Mouse (Mus musculus) lung, embryonic 16.5 days (tissue): ENCODE results near the gene Thsd4. TPM values are rescaled to one million over a fixed set of nuclear protein-coding genes. Genes with fewer than 3 reads are reported as not detected.

ENCODE experiments used
- ATAC-seq: fragments of 200-750 bp; cut with Nextera tagmentation; 2 replicates; pipeline ENCODE4 v1.8.0; 2017; ENCODE audit warnings: low read depth, mild to moderate bottlenecking, moderate library complexity
- H3K27ac ChIP-seq: fragments of 300-500 bp; sonication (generic); 2 replicates; pipeline ENCODE4 v1.5.1; 2014; ENCODE audit warnings: mild to moderate bottlenecking, control low read depth, low read length
- H3K27me3 ChIP-seq: fragments of 300-500 bp; sonication (generic); 2 replicates; pipeline ENCODE4 v1.6.1; 2014; ENCODE audit warnings: low read depth, low read length, mixed read lengths; ENCODE audit not compliant: control insufficient read depth, insufficient read depth
- H3K36me3 ChIP-seq: fragments of 300-500 bp; sonication (generic); 2 replicates; pipeline ENCODE4 v1.6.1; 2014; ENCODE audit warnings: low read length; ENCODE audit not compliant: control insufficient read depth, insufficient read depth
- H3K4me1 ChIP-seq: fragments of 300-500 bp; sonication (generic); replicated peaks from 2 replicates; pipeline ENCODE4 v1.6.1; 2014; ENCODE audit warnings: low read length, mixed read lengths; ENCODE audit not compliant: control insufficient read depth, insufficient read depth
- H3K4me2 ChIP-seq: fragments of 300-500 bp; sonication (generic); 2 replicates; pipeline ENCODE4 v1.6.1; 2014; ENCODE audit warnings: low read depth, low read length, control low read depth
- H3K4me3 ChIP-seq: fragments of 300-500 bp; sonication (generic); 2 replicates; pipeline ENCODE4 v1.5.1; 2014; ENCODE audit warnings: mild to moderate bottlenecking, low read length, control low read depth
- H3K9ac ChIP-seq: fragments of 300-500 bp; sonication (generic); 2 replicates; pipeline ENCODE4 v1.6.1; 2014; ENCODE audit warnings: low read length, control low read depth
- H3K9me3 ChIP-seq: fragments of 300-500 bp; sonication (generic); 2 replicates; pipeline ENCODE4 v1.6.1; 2016; ENCODE audit warnings: low read length; ENCODE audit not compliant: control insufficient read depth
- WGBS: fragments of 180-500 bp; shearing (Covaris S2); extraction: QIAGEN DNeasy Blood & Tissue Kit; methylation state at CpG from one replicate; pipeline ENCODE4 v1.1.7; 2014; 5-methylcytosine and 5-hydroxymethylcytosine counted together
- polyA plus RNA-seq: library from polyadenylated mRNA; unstranded; fragments of >200 nt; fragmentation: Nextera tagmentation; extraction: Ambion mirVana; gene quantifications from 2 replicates; pipeline ENCODE4 v1.2.1, GENCODE M21; 2015

The Thsd4 gene
- polyA plus RNA-seq, 1 experiment from 2014 or later, result 6.4 TPM

- Histone ChIP-seq H3K4me3 (no peak overlapping the region), H3K9ac (no peak overlapping the region), H3K36me3 (no peaks in the 10 kb centered on the region), H3K27ac (no peak overlapping the region), H3K9me3 (no peaks in the 10 kb centered on the region), H3K4me2 (no peak overlapping the region), H3K4me1 (peaks cover 7% of the 10 kb centered on the region; the same call in 1 of the 2 replicates), H3K27me3 (no peaks in the 10 kb centered on the region)
- no peak for ATAC-seq
- 40% methylated on average over 10 of the region's 10 CpGs for WGBS
Observed at GRCm38 (mm10) chr9:60139446-60139845, 382.4 kb downstream of the Thsd4 start.

DNA sequence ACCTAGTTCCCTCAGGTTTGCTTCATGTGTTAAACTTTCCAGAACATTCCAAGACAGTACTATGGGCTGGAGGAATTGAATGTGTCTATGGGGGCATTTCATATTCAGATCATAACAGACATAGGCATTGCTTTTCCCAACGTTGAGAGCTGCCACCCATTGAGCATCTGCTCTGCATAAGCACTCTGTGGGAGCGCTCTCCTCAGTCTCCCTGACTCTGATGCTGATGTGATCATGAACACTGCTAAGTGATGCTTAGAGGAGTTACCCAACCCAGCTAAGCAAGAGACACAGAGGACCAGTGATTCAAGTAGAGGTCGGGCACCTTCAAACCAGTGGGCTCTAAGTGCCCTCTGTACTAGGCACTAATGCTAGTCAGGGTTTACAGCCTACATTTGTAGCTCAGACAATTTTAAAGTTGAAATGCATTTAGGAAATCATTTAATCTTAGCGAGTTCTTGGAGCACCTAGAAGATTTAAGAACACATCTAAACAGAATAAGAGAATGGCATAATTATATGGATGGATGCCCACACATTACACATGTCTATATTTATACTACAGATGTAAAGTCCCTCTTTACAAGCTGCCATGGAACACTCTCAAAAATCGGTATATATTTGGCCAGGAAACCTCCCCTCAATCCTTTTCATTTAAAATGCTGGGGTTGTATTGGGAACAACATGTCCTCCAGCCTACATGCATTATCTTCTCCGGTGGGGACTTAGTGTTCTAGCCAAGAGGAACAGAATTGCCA is 392.4 kb downstream of the Thsd4 start:
- 75% methylated on average over 6 of the region's 6 CpGs for WGBS

DNA sequence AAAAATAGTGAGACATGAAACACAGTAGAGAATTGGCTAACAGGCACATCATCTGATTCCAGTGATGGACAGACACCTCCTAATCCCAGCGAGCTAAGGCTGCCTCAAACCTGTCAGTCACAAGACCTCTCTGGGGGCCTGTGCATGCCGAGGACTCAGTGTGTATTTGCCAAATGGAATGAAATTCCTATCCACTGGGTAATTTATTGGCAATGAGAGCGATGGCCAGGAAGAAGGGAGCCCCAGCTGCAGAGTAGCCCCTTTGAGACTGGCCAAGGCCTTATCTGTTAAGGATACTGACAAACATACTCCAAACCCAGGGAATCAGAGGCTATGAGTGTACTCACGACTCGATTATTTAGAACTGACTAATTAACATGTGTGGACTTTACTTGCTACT is 394.9 kb downstream of the Thsd4 start:
- Histone ChIP-seq H3K27me3 (no peaks in the 10 kb centered on the region), H3K36me3 (no peaks in the 10 kb centered on the region), H3K4me1 (no peaks in the 10 kb centered on the region; the same call in 1 of the 2 replicates), H3K9ac (no peak overlapping the region), H3K4me3 (no peak overlapping the region), H3K9me3 (no peaks in the 10 kb centered on the region), H3K4me2 (no peak overlapping the region), H3K27ac (no peak overlapping the region)
- WGBS, result 29% methylated on average over 5 of the region's 5 CpGs
- no peak for ATAC-seq

More for the DNA sequence above, 392.4 kb downstream of the Thsd4 start:
- H3K9ac ChIP-seq, result no peak overlapping the region
- H3K36me3 ChIP-seq, result no peaks in the 10 kb centered on the region
- H3K27me3 ChIP-seq, result no peaks in the 10 kb centered on the region
- H3K9me3 ChIP-seq, result no peaks in the 10 kb centered on the region
- H3K4me3 ChIP-seq, result no peak overlapping the region
- H3K27ac ChIP-seq, result no peak overlapping the region
- no peaks in the 10 kb centered on the region; the same call in 1 of the 2 replicates for H3K4me1 ChIP-seq
- ATAC-seq, result no peak
- no peak overlapping the region for H3K4me2 ChIP-seq

GRCm38 (mm10) chr9:60124102-60124501 is 397.7 kb downstream of the Thsd4 start:
- ATAC-seq, result no peak
- no peak overlapping the region for H3K4me2 ChIP-seq
- 56% methylated on average over 9 of the region's 9 CpGs for WGBS
- no peaks in the 10 kb centered on the region for H3K27me3 ChIP-seq
- H3K9me3 ChIP-seq, result no peaks in the 10 kb centered on the region
- H3K4me1 ChIP-seq, result no peaks in the 10 kb centered on the region; the same call in 1 of the 2 replicates
- H3K9ac ChIP-seq, result no peak overlapping the region
- no peaks in the 10 kb centered on the region for H3K36me3 ChIP-seq
- no peak overlapping the region for H3K27ac ChIP-seq
- no peak overlapping the region for H3K4me3 ChIP-seq

DNA sequence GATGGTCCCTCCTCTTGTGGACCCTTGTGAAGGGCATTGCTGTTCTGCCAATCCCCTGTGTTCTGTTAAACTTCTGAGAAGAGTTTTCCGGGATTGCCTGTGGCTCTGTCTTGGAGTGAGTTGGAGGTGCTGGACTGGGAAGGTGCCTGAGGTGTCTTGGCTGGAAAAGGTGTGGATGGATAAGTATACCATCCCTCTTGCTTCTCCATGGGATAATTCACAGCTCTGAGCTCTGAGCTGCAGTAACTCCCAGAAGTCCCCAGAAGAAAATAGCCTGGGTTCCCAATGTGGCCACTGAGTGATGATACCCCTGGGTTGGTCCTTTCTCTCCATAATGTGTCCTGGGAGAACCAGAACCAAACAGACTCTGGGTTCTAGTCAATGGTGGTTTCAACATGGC is 398.8 kb downstream of the Thsd4 start:
- Histone ChIP-seq H3K9ac (no peak overlapping the region), H3K4me3 (no peak overlapping the region), H3K4me1 (no peaks in the 10 kb centered on the region; the same call in 1 of the 2 replicates), H3K9me3 (no peaks in the 10 kb centered on the region), H3K27me3 (no peaks in the 10 kb centered on the region), H3K27ac (no peak overlapping the region), H3K36me3 (no peaks in the 10 kb centered on the region), H3K4me2 (no peak overlapping the region)
- ATAC-seq, result no peak
- 85% methylated on average over 1 of the region's 1 CpGs for WGBS

DNA sequence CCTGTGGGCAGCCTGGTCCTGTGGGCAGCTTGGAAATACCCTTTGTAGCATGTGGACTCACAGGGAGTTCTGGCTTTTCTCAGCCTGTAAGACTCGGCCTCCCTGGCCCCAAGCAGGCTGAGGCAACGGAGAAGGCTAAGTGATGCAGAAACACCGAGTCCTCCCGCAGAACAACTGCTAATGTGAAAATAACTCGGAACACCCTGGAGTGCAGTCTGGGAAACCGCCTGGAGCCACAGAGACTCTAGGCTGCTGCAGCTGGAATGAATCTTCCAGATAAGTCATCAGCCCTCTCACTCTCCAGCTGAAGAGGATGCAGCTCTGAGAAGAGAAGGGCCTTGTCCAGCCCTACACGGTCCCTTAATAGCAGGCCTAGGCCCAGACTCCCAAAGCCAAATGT is 402.0 kb downstream of the Thsd4 start:
- H3K4me2 ChIP-seq, result no peak overlapping the region
- 60% methylated on average over 7 of the region's 7 CpGs for WGBS
- H3K9ac ChIP-seq, result no peak overlapping the region
- H3K9me3 ChIP-seq, result no peaks in the 10 kb centered on the region
- no peaks in the 10 kb centered on the region for H3K36me3 ChIP-seq
- H3K27me3 ChIP-seq, result no peaks in the 10 kb centered on the region
- no peak overlapping the region for H3K4me3 ChIP-seq
- H3K4me1 ChIP-seq, result no peaks in the 10 kb centered on the region
- ATAC-seq, result no peak
- H3K27ac ChIP-seq, result no peak overlapping the region

- Histone ChIP-seq H3K27ac (no peak overlapping the region), H3K4me1 (no peaks in the 10 kb centered on the region)
- 50% methylated on average over 7 of the region's 7 CpGs for WGBS
Observed at GRCm38 (mm10) chr9:60117831-60118230, 404.0 kb downstream of the Thsd4 start.

GRCm38 (mm10) chr9:60115711-60116247 is 406.1 kb downstream of the Thsd4 start:
- H3K4me1 ChIP-seq, result no peaks in the 10 kb centered on the region
- WGBS, result 72% methylated on average over 6 of the region's 6 CpGs
- H3K27me3 ChIP-seq, result no peaks in the 10 kb centered on the region
- no peak for ATAC-seq
- H3K9me3 ChIP-seq, result no peaks in the 10 kb centered on the region
- H3K27ac ChIP-seq, result no peak overlapping the region
- H3K4me3 ChIP-seq, result no peak overlapping the region
- no peaks in the 10 kb centered on the region for H3K36me3 ChIP-seq
- no peak overlapping the region for H3K9ac ChIP-seq
- H3K4me2 ChIP-seq, result no peak overlapping the region

More at GRCm38 (mm10) chr9:60117831-60118230, 404.0 kb downstream of the Thsd4 start:
- Histone ChIP-seq H3K36me3 (no peaks in the 10 kb centered on the region), H3K9me3 (no peaks in the 10 kb centered on the region), H3K4me3 (no peak overlapping the region), H3K9ac (no peak overlapping the region), H3K4me2 (no peak overlapping the region), H3K27me3 (no peaks in the 10 kb centered on the region)
- ATAC-seq, result no peak

DNA sequence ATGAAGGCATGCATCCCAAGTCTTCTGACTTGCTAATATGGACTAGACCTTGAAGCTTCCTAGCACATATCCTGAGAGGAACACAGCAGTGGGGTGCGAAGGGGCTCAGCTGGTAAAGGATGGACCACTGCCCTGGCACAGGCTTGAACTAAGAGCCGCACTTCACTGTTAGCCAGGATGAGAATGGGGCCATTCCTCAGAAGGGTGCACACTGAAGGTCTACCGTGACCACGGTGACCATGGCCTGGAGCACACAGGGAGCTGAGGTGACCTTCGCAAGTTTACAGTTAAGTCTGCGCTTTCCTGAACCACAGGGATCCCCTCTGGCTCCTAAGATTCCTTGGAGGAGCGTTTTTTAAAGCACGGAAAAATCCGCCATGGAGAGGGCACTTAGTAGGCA is 406.5 kb downstream of the Thsd4 start:
- Histone ChIP-seq H3K4me3 (no peak overlapping the region), H3K4me2 (no peak overlapping the region), H3K9ac (no peak overlapping the region), H3K4me1 (no peaks in the 10 kb centered on the region), H3K27me3 (no peaks in the 10 kb centered on the region), H3K36me3 (no peaks in the 10 kb centered on the region), H3K9me3 (no peaks in the 10 kb centered on the region), H3K27ac (no peak overlapping the region)
- 90% methylated on average over 9 of the region's 9 CpGs for WGBS
- ATAC-seq, result no peak
